Comparison of ENCODE assay signal across 16 mouse cellular contexts in genomic region chr3:155548204-155548603, GRCm38 (mm10).
DNase-seq lines count a peak whose midpoint lies in the region; ATAC-seq lines count a peak whose summit lies in the region.
"Had no signal": no experiment of that assay in that cellular context is flagged by ENCODE, and none has a peak within 500 bp of the region (broad histone marks: within the 10 kb centered on the region; RNA-seq: fewer than 3 reads in every experiment).

No protein-coding gene starts in this region.

- no peak overlapping the region for H3K4me2 ChIP-seq in forebrain, embryonic 15.5 days (replicated peaks)
- no peak overlapping the region for H3K4me2 ChIP-seq in forebrain, embryonic 12.5 days
- no peak overlapping the region for H3K4me2 ChIP-seq in midbrain, embryonic 14.5 days (ENCODE audit: low read length)
- H3K4me2 ChIP-seq in midbrain, embryonic 11.5 days = no peak overlapping the region
- no peak overlapping the region for H3K4me2 ChIP-seq in intestine, embryonic 15.5 days (replicated peaks)
- H3K4me2 ChIP-seq: heart, embryonic 12.5 days; hindbrain, embryonic 14.5 days had no signal

- no peaks in the 10 kb centered on the region for H3K4me1 ChIP-seq in forebrain, embryonic 15.5 days
- no peaks in the 10 kb centered on the region for H3K4me1 ChIP-seq in forebrain, embryonic 12.5 days
- H3K4me1 ChIP-seq in midbrain, embryonic 14.5 days (ENCODE audit: control insufficient read depth, insufficient read depth, low read length) = no peaks in the 10 kb centered on the region
- H3K4me1 ChIP-seq in midbrain, embryonic 11.5 days (ENCODE audit: control insufficient read depth, insufficient read depth, low read length) = no peaks in the 10 kb centered on the region
- no peaks in the 10 kb centered on the region for H3K4me1 ChIP-seq in intestine, embryonic 15.5 days (replicated peaks)
- H3K4me1 ChIP-seq: embryonic facial prominence, embryonic 10.5 days; heart, embryonic 12.5 days; hindbrain, embryonic 10.5 days had no signal

- no peaks in the 10 kb centered on the region for H3K36me3 ChIP-seq in forebrain, embryonic 15.5 days
- no peaks in the 10 kb centered on the region for H3K36me3 ChIP-seq in forebrain, embryonic 12.5 days (replicated peaks)
- no peaks in the 10 kb centered on the region for H3K36me3 ChIP-seq in midbrain, embryonic 14.5 days (ENCODE audit: control insufficient read depth, insufficient read depth, low read length)
- H3K36me3 ChIP-seq in midbrain, embryonic 11.5 days (ENCODE audit: control insufficient read depth, insufficient read depth, low read length) = no peaks in the 10 kb centered on the region
- H3K36me3 ChIP-seq in intestine, embryonic 15.5 days = no peaks in the 10 kb centered on the region
- H3K36me3 ChIP-seq: embryonic facial prominence, embryonic 10.5 days; heart, embryonic 12.5 days; hindbrain, embryonic 10.5 days had no signal

- H3K9ac ChIP-seq in forebrain, embryonic 15.5 days (replicated peaks) = no peak overlapping the region
- H3K9ac ChIP-seq in forebrain, embryonic 12.5 days = no peak overlapping the region
- H3K9ac ChIP-seq in midbrain, embryonic 14.5 days (replicated peaks; ENCODE audit: low read length) = no peak overlapping the region
- no peak overlapping the region for H3K9ac ChIP-seq in midbrain, embryonic 11.5 days (ENCODE audit: low read length)
- no peak overlapping the region for H3K9ac ChIP-seq in intestine, embryonic 15.5 days
- H3K9ac ChIP-seq: heart, embryonic 12.5 days; hindbrain, embryonic 14.5 days had no signal

- peak; percentile 5 for DNase-seq in midbrain, embryonic 14.5 days
- DNase-seq in midbrain, embryonic 11.5 days (ENCODE audit: low spot score, missing footprints) = no peak
- DNase-seq in layer of hippocampus, adult 9-11 months = peak; percentile 20
- no peak for DNase-seq in embryo, embryonic 10 days (ENCODE audit: low spot score)
- DNase-seq: adrenal gland, postnatal 10 days; cerebellum, adult 18-20 months; cerebellum, adult 9-11 months; cerebellum, postnatal 36 days; gastrocnemius, postnatal 25 days had no signal

- ATAC-seq in forebrain, embryonic 15.5 days (replicated peaks) = peak; percentile 58; the same call in 1 of the 2 replicates
- ATAC-seq in forebrain, embryonic 12.5 days (ENCODE audit: low FRiP score) = no peak
- ATAC-seq in midbrain, embryonic 14.5 days (ENCODE audit: low FRiP score, low TSS enrichment) = no peak
- no peak for ATAC-seq in midbrain, embryonic 11.5 days (ENCODE audit: low FRiP score)
- no peak for ATAC-seq in intestine, embryonic 15.5 days

- H3K4me3 ChIP-seq in forebrain, embryonic 15.5 days = no peak overlapping the region
- no peak overlapping the region for H3K4me3 ChIP-seq in forebrain, embryonic 12.5 days (replicated peaks)
- H3K4me3 ChIP-seq in midbrain, embryonic 14.5 days (replicated peaks; ENCODE audit: low read depth, low read length) = no peak overlapping the region
- no peak overlapping the region for H3K4me3 ChIP-seq in midbrain, embryonic 11.5 days (ENCODE audit: low read depth, low read length)
- H3K4me3 ChIP-seq in intestine, embryonic 15.5 days (replicated peaks) = no peak overlapping the region
- H3K4me3 ChIP-seq: embryonic facial prominence, embryonic 10.5 days; heart, embryonic 12.5 days; hindbrain, embryonic 10.5 days had no signal

- H3K27ac ChIP-seq in forebrain, embryonic 15.5 days (replicated peaks) = no peak overlapping the region
- H3K27ac ChIP-seq in forebrain, embryonic 12.5 days = no peak overlapping the region
- H3K27ac ChIP-seq in midbrain, embryonic 14.5 days (replicated peaks; ENCODE audit: low read depth, low read length) = no peak overlapping the region
- no peak overlapping the region for H3K27ac ChIP-seq in midbrain, embryonic 11.5 days (ENCODE audit: low read depth, low read length)
- no peak overlapping the region for H3K27ac ChIP-seq in intestine, embryonic 15.5 days
- H3K27ac ChIP-seq: embryonic facial prominence, embryonic 10.5 days; hindbrain, embryonic 10.5 days; hindbrain, embryonic 14.5 days had no signal

- H3K27me3 ChIP-seq in forebrain, embryonic 15.5 days = no peaks in the 10 kb centered on the region
- no peaks in the 10 kb centered on the region for H3K27me3 ChIP-seq in forebrain, embryonic 12.5 days
- H3K27me3 ChIP-seq in midbrain, embryonic 14.5 days (ENCODE audit: control insufficient read depth, insufficient read depth, low read length) = no peaks in the 10 kb centered on the region
- H3K27me3 ChIP-seq in midbrain, embryonic 11.5 days (ENCODE audit: control insufficient read depth, insufficient read depth, low read length) = no peaks in the 10 kb centered on the region
- no peaks in the 10 kb centered on the region for H3K27me3 ChIP-seq in intestine, embryonic 15.5 days (replicated peaks)
- H3K27me3 ChIP-seq: heart, embryonic 12.5 days had no signal

- WGBS in forebrain, embryonic 15.5 days = 68% methylated on average over 6 of the region's 6 CpGs
- WGBS in forebrain, embryonic 12.5 days = 90% methylated on average over 6 of the region's 6 CpGs
- WGBS in midbrain, embryonic 14.5 days = 86% methylated on average over 6 of the region's 6 CpGs
- WGBS in midbrain, embryonic 11.5 days = 85% methylated on average over 6 of the region's 6 CpGs
- WGBS in intestine, embryonic 15.5 days = 75% methylated on average over 6 of the region's 6 CpGs

- no peaks in the 10 kb centered on the region for H3K9me3 ChIP-seq in forebrain, embryonic 15.5 days
- no peaks in the 10 kb centered on the region for H3K9me3 ChIP-seq in forebrain, embryonic 12.5 days
- H3K9me3 ChIP-seq in midbrain, embryonic 14.5 days (ENCODE audit: control insufficient read depth, low read length) = no peaks in the 10 kb centered on the region
- no peaks in the 10 kb centered on the region for H3K9me3 ChIP-seq in midbrain, embryonic 11.5 days (ENCODE audit: control insufficient read depth, low read length)
- H3K9me3 ChIP-seq in intestine, embryonic 15.5 days = no peaks in the 10 kb centered on the region
- H3K9me3 ChIP-seq: embryonic facial prominence, embryonic 10.5 days; heart, embryonic 12.5 days; hindbrain, embryonic 10.5 days had no signal

Comparison
In these comparisons a context has a peak if more than half of its experiments do, and no peak if none do; other contexts are left out.
1. DNase-seq: peak in midbrain, embryonic 14.5 days (single experiment) and layer of hippocampus, adult 9-11 months (single experiment); none in midbrain, embryonic 11.5 days (single experiment) and embryo, embryonic 10 days (single experiment).